Mouse (Mus musculus) intestine, embryonic 16.5 days (tissue): Measurements from ENCODE around the gene 1700067K01Rik. TPM values are rescaled to one million over a fixed set of nuclear protein-coding genes. Genes with fewer than 3 reads are reported as not detected.

Experiments
- ATAC-seq: fragments of 200-750 bp; cut with Nextera tagmentation; 2 replicates; pipeline ENCODE4 v1.8.0; 2017; ENCODE audit warnings: moderate TSS enrichment, moderate library complexity
- H3K27ac ChIP-seq: fragments of 300-500 bp; sonication (generic); 2 replicates; pipeline ENCODE4 v1.5.1; 2014; ENCODE audit warnings: mild to moderate bottlenecking, low read length
- H3K27me3 ChIP-seq: fragments of 300-500 bp; sonication (generic); replicated peaks from 2 replicates; pipeline ENCODE4 v1.6.1; 2014; ENCODE audit warnings: low read length, control low read depth, mixed read lengths; ENCODE audit not compliant: control insufficient read depth, insufficient read depth
- H3K36me3 ChIP-seq: fragments of 300-500 bp; sonication (generic); 2 replicates; pipeline ENCODE4 v1.6.1; 2014; ENCODE audit warnings: low read length, control low read depth; ENCODE audit not compliant: control insufficient read depth, insufficient read depth
- H3K4me1 ChIP-seq: fragments of 300-500 bp; sonication (generic); 2 replicates; pipeline ENCODE4 v1.6.1; 2014; ENCODE audit warnings: low read length, control low read depth, mixed read lengths; ENCODE audit not compliant: control insufficient read depth, insufficient read depth
- H3K4me2 ChIP-seq: fragments of 300-500 bp; sonication (generic); 2 replicates; pipeline ENCODE4 v1.6.1; 2014; ENCODE audit warnings: low read depth, low read length, control low read depth
- H3K4me3 ChIP-seq: fragments of 300-500 bp; sonication (generic); 2 replicates; pipeline ENCODE4 v1.5.1; 2014; ENCODE audit warnings: mild to moderate bottlenecking, low read length
- H3K9ac ChIP-seq: fragments of 300-500 bp; sonication (generic); 2 replicates; pipeline ENCODE4 v1.6.1; 2014; ENCODE audit warnings: low read depth, low read length
- H3K9me3 ChIP-seq: fragments of 300-500 bp; sonication (generic); 2 replicates; pipeline ENCODE4 v1.6.1; 2016; ENCODE audit warnings: low read length, control low read depth; ENCODE audit not compliant: control insufficient read depth
- WGBS: fragments of 180-500 bp; shearing (Covaris S2); extraction: QIAGEN DNeasy Blood & Tissue Kit; methylation state at CpG from one replicate; pipeline ENCODE4 v1.1.7; 2014; 5-methylcytosine and 5-hydroxymethylcytosine counted together
- polyA plus RNA-seq: library from polyadenylated mRNA; unstranded; fragments of >200 nt; fragmentation: Nextera tagmentation; extraction: Ambion mirVana; gene quantifications from 2 replicates; pipeline ENCODE4 v1.2.1, GENCODE M21; 2015

The 1700067K01Rik gene
- 0.66 and 0.84 TPM in 2 replicates for polyA plus RNA-seq

GRCm38 (mm10) chr8:84001281-84002000, at the start of gene 1700067K01Rik:
TSS of gene 1700067K01Rik (plus strand) at chr8:84001502.
- H3K4me1 ChIP-seq: peaks cover 36% of the 10 kb centered on the region
- no peaks in the 10 kb centered on the region for H3K9me3 ChIP-seq
- WGBS: 50% methylated on average over 61 of the region's 61 CpGs
- ATAC-seq: no peak
- H3K27me3 ChIP-seq: no peaks in the 10 kb centered on the region
- H3K36me3 ChIP-seq: no peaks in the 10 kb centered on the region
- no peak within 1 kb of the TSS for H3K9ac ChIP-seq
- H3K4me3 ChIP-seq: no peak within 1 kb of the TSS
- no peak within 1 kb of the TSS for H3K27ac ChIP-seq
- H3K4me2 ChIP-seq: peak within 1 kb of the TSS; percentile 19; the same call in 1 of the 2 replicates

GRCm38 (mm10) chr8:83954749-83955105, 46.6 kb upstream of the 1700067K01Rik start:
- H3K9ac ChIP-seq: peak overlapping the region; percentile 67
- H3K27me3 ChIP-seq: no peaks in the 10 kb centered on the region
- peak overlapping the region; percentile 47 for H3K4me2 ChIP-seq
- peaks cover 10% of the 10 kb centered on the region for H3K4me1 ChIP-seq
- no peaks in the 10 kb centered on the region for H3K36me3 ChIP-seq
- H3K4me3 ChIP-seq: peak overlapping the region; percentile 58
- no peaks in the 10 kb centered on the region for H3K9me3 ChIP-seq
- ATAC-seq: no peak
- WGBS: 2% methylated on average over 14 of the region's 14 CpGs
- peak overlapping the region; percentile 4; the same call in 1 of the 2 replicates for H3K27ac ChIP-seq

GRCm38 (mm10) chr8:83955106-83955957, 46.0 kb upstream of the 1700067K01Rik start, which contains the start of the genes Gm10644 and Asf1b:
TSS of gene Gm10644 (minus strand) at chr8:83955205.
TSS of gene Asf1b (plus strand) at chr8:83955507.
- Histone ChIP-seq H3K27me3 (no peaks in the 10 kb centered on the region), H3K36me3 (no peaks in the 10 kb centered on the region), H3K4me2 (peak within 1 kb of the TSS; percentile 92), H3K27ac (peak within 1 kb of the TSS; percentile 4; the same call in 1 of the 2 replicates), H3K9me3 (no peaks in the 10 kb centered on the region), H3K4me1 (peaks cover 10% of the 10 kb centered on the region), H3K4me3 (peak within 1 kb of the TSS; percentile 78), H3K9ac (peak within 1 kb of the TSS; percentile 74)
- under 1% methylated on average over 74 of the region's 75 CpGs for WGBS
- peak; percentile 99 for ATAC-seq

GRCm38 (mm10) chr8:83955958-83956218, 45.4 kb upstream of the 1700067K01Rik start:
- WGBS: 2% methylated on average over 15 of the region's 15 CpGs
- Histone ChIP-seq H3K4me1 (peaks cover 10% of the 10 kb centered on the region), H3K27ac (no peak overlapping the region)

GRCm38 (mm10) chr8:83956789-83957188, 44.5 kb upstream of the 1700067K01Rik start:
- Histone ChIP-seq H3K9ac (peak overlapping the region; percentile 74; the same call in 1 of the 2 replicates), H3K36me3 (no peaks in the 10 kb centered on the region), H3K27ac (no peak overlapping the region), H3K4me3 (peak overlapping the region; percentile 78), H3K4me1 (peaks cover 10% of the 10 kb centered on the region), H3K9me3 (no peaks in the 10 kb centered on the region), H3K27me3 (no peaks in the 10 kb centered on the region), H3K4me2 (peak overlapping the region; percentile 92)
- WGBS: 29% methylated on average over 1 of the region's 1 CpGs
- no peak for ATAC-seq

More at GRCm38 (mm10) chr8:83955958-83956218, 45.4 kb upstream of the 1700067K01Rik start:
- Histone ChIP-seq H3K9me3 (no peaks in the 10 kb centered on the region), H3K4me2 (peak overlapping the region; percentile 92), H3K36me3 (no peaks in the 10 kb centered on the region), H3K27me3 (no peaks in the 10 kb centered on the region), H3K9ac (peak overlapping the region; percentile 74), H3K4me3 (peak overlapping the region; percentile 78)
- ATAC-seq: no peak

- Histone ChIP-seq H3K27me3 (no peaks in the 10 kb centered on the region), H3K9ac (no peak overlapping the region), H3K4me3 (no peak overlapping the region), H3K27ac (no peak overlapping the region), H3K36me3 (peaks cover 8% of the 10 kb centered on the region), H3K9me3 (no peaks in the 10 kb centered on the region), H3K4me1 (no peaks in the 10 kb centered on the region), H3K4me2 (no peak overlapping the region)
- 92% methylated on average over 5 of the region's 5 CpGs for WGBS
- ATAC-seq: no peak
These were observed 37.1 kb upstream of the 1700067K01Rik start for GRCm38 (mm10) chr8:83964015-83964765.

- no peak overlapping the region for H3K4me3 ChIP-seq
- WGBS: 94% methylated on average over 7 of the region's 7 CpGs
These were observed 33.6 kb upstream of the 1700067K01Rik start for GRCm38 (mm10) chr8:83967701-83968100.

GRCm38 (mm10) chr8:83971121-83971520, 30.2 kb upstream of the 1700067K01Rik start:
- H3K27ac ChIP-seq: no peak overlapping the region
- no peaks in the 10 kb centered on the region for H3K27me3 ChIP-seq
- ATAC-seq: no peak
- peaks cover 10% of the 10 kb centered on the region for H3K36me3 ChIP-seq
- H3K9ac ChIP-seq: no peak overlapping the region
- no peak overlapping the region for H3K4me3 ChIP-seq
- H3K4me2 ChIP-seq: no peak overlapping the region
- no peaks in the 10 kb centered on the region for H3K9me3 ChIP-seq
- peaks cover 14% of the 10 kb centered on the region for H3K4me1 ChIP-seq
- 88% methylated on average over 4 of the region's 4 CpGs for WGBS

More at GRCm38 (mm10) chr8:83967701-83968100, 33.6 kb upstream of the 1700067K01Rik start:
- Histone ChIP-seq H3K9me3 (no peaks in the 10 kb centered on the region), H3K36me3 (peaks cover 10% of the 10 kb centered on the region), H3K4me2 (no peak overlapping the region), H3K27me3 (no peaks in the 10 kb centered on the region), H3K27ac (no peak overlapping the region), H3K9ac (no peak overlapping the region), H3K4me1 (no peaks in the 10 kb centered on the region; the same call in 1 of the 2 replicates)
- ATAC-seq: no peak

GRCm38 (mm10) chr8:83971661-83972060, 29.6 kb upstream of the 1700067K01Rik start:
- ATAC-seq: no peak
- Histone ChIP-seq H3K4me1 (peaks cover 14% of the 10 kb centered on the region), H3K4me2 (peak overlapping the region; percentile 82), H3K4me3 (peak overlapping the region; percentile 94; the same call in 1 of the 2 replicates), H3K27me3 (no peaks in the 10 kb centered on the region), H3K9me3 (no peaks in the 10 kb centered on the region), H3K36me3 (peaks cover 10% of the 10 kb centered on the region), H3K27ac (peak overlapping the region; percentile 73), H3K9ac (peak overlapping the region; percentile 78; the same call in 1 of the 2 replicates)
- 82% methylated on average over 6 of the region's 6 CpGs for WGBS
